Mouse (Mus musculus) embryonic facial prominence, embryonic 15.5 days (tissue): Measurements from ENCODE around the gene Cacnb4. TPM values are rescaled to one million over a fixed set of nuclear protein-coding genes. Genes with fewer than 3 reads are reported as not detected.

Experiments
- ATAC-seq: fragments of 200-750 bp; cut with Nextera tagmentation; 2 replicates; pipeline ENCODE4 v1.8.0; 2017; ENCODE audit warnings: low read depth, moderate TSS enrichment; ENCODE audit not compliant: insufficient number of reproducible peaks, low FRiP score, low TSS enrichment
- H3K27ac ChIP-seq: fragments of 300-500 bp; sonication (generic); replicated peaks from 2 replicates; pipeline ENCODE4 v1.5.1; 2015; ENCODE audit warnings: mild to moderate bottlenecking, inconsistent platforms
- H3K27me3 ChIP-seq: fragments of 300-500 bp; sonication (generic); 2 replicates; pipeline ENCODE4 v1.6.1; 2015; ENCODE audit warnings: inconsistent platforms
- H3K36me3 ChIP-seq: fragments of 300-500 bp; sonication (generic); 2 replicates; pipeline ENCODE4 v1.6.1; 2015; ENCODE audit warnings: mild to moderate bottlenecking, inconsistent platforms
- H3K4me1 ChIP-seq: fragments of 300-500 bp; sonication (generic); 2 replicates; pipeline ENCODE4 v1.6.1; 2015; ENCODE audit warnings: inconsistent platforms
- H3K4me2 ChIP-seq: fragments of 300-500 bp; sonication (generic); replicated peaks from 2 replicates; pipeline ENCODE4 v1.6.1; 2015; ENCODE audit warnings: mild to moderate bottlenecking, inconsistent platforms
- H3K4me3 ChIP-seq: fragments of 300-500 bp; sonication (generic); replicated peaks from 2 replicates; pipeline ENCODE4 v1.5.1; 2015; ENCODE audit warnings: mild to moderate bottlenecking, inconsistent platforms
- H3K9ac ChIP-seq: fragments of 300-500 bp; sonication (generic); 2 replicates; pipeline ENCODE4 v1.6.1; 2015; ENCODE audit warnings: inconsistent platforms
- H3K9me3 ChIP-seq: fragments of 300-500 bp; sonication (generic); replicated peaks from 2 replicates; pipeline ENCODE4 v1.6.1; 2016; ENCODE audit warnings: inconsistent platforms
- WGBS: fragments of 180-500 bp; shearing (Covaris S2); methylation state at CpG from one replicate; pipeline ENCODE4 v1.1.7; 2015; 5-methylcytosine and 5-hydroxymethylcytosine counted together
- polyA plus RNA-seq: library from polyadenylated mRNA; unstranded; fragments of >200 nt; fragmentation: Nextera tagmentation; extraction: Ambion mirVana; gene quantifications from 2 replicates; pipeline ENCODE4 v1.2.1, GENCODE M21; 2015

Cacnb4 gene
- polyA plus RNA-seq, 1 experiment from 2014 or later, result 2.2 TPM

- Histone ChIP-seq H3K27me3 (no peaks in the 10 kb centered on the region), H3K9me3 (no peaks in the 10 kb centered on the region), H3K27ac (peak overlapping the region; percentile 39; the same call in 1 of the 2 replicates), H3K4me2 (no peak overlapping the region), H3K4me1 (peaks cover 12% of the 10 kb centered on the region), H3K36me3 (no peaks in the 10 kb centered on the region), H3K9ac (no peak overlapping the region), H3K4me3 (no peak overlapping the region)
- no peak for ATAC-seq
- 72% methylated on average over 11 of the region's 11 CpGs for WGBS
Measured at GRCm38 (mm10) chr2:52603935-52604650, 72.5 kb downstream of the Cacnb4 start.

DNA sequence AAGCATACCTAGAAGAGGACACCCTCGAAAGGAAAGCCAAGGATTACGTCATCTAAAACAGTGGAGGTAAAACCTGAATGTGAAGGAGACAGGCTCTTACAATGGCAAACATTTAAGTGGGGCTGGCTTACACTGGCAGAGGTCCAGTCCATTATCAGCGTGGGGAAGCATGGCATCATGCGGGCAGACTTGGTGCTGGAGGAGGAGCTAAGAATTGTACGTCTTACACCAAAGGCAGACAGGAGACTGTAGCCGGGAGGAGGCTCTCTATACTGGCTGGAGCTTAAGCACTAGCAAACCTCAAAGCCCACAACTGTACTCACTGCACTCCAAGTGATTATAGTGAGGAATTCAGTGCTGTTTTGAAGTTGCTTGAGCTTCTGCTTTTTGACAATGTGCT is 73.2 kb downstream of the Cacnb4 start:
- Histone ChIP-seq H3K9me3 (no peaks in the 10 kb centered on the region), H3K4me1 (peaks cover 12% of the 10 kb centered on the region), H3K9ac (no peak overlapping the region), H3K4me2 (no peak overlapping the region), H3K27ac (0 out of 2 replicates have a peak overlapping the region, but pooled peaks have one; percentile 22), H3K36me3 (no peaks in the 10 kb centered on the region), H3K4me3 (no peak overlapping the region), H3K27me3 (no peaks in the 10 kb centered on the region)
- no peak; the same call in 1 of the 2 replicates for ATAC-seq
- 49% methylated on average over 6 of the region's 6 CpGs for WGBS

GRCm38 (mm10) chr2:52602921-52603320 is 73.7 kb downstream of the Cacnb4 start:
- Histone ChIP-seq H3K27ac (no peak overlapping the region), H3K9ac (no peak overlapping the region), H3K4me2 (no peak overlapping the region), H3K4me1 (peaks cover 12% of the 10 kb centered on the region), H3K27me3 (no peaks in the 10 kb centered on the region), H3K9me3 (no peaks in the 10 kb centered on the region), H3K36me3 (no peaks in the 10 kb centered on the region), H3K4me3 (no peak overlapping the region)
- 77% methylated on average over 8 of the region's 8 CpGs for WGBS
- no peak for ATAC-seq

GRCm38 (mm10) chr2:52602228-52602627 is 74.4 kb downstream of the Cacnb4 start:
- H3K9me3 ChIP-seq, result no peaks in the 10 kb centered on the region
- no peaks in the 10 kb centered on the region for H3K36me3 ChIP-seq
- no peak overlapping the region for H3K4me2 ChIP-seq
- 59% methylated on average over 2 of the region's 2 CpGs for WGBS
- H3K27ac ChIP-seq, result peak overlapping the region; percentile 29; the same call in 1 of the 2 replicates
- H3K9ac ChIP-seq, result no peak overlapping the region
- no peak overlapping the region for H3K4me3 ChIP-seq
- H3K4me1 ChIP-seq, result peaks cover 12% of the 10 kb centered on the region
- no peak for ATAC-seq
- H3K27me3 ChIP-seq, result no peaks in the 10 kb centered on the region

DNA sequence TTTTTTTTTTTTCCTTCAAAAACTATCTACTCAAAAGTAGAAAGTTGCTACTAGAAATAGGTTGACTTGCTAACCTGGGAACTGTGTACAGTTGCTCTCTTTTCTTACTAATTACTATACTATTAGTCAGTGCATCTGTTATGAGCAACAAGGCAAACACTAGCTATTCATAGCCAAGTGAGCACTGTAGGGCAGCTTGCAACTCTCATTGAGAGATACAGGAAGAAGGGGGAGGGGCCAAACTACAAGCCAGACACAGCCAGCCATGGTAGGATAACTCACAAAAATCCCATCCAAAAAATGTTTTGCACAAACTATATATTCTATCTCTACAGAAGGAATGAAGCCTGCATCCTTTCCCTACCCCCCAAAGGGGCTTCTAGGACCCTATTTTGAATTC is 79.1 kb downstream of the Cacnb4 start:
- Histone ChIP-seq H3K4me1 (0 out of 2 replicates have a peak, but pooled peaks cover 9% of the 10 kb centered on the region), H3K9me3 (no peaks in the 10 kb centered on the region)

DNA sequence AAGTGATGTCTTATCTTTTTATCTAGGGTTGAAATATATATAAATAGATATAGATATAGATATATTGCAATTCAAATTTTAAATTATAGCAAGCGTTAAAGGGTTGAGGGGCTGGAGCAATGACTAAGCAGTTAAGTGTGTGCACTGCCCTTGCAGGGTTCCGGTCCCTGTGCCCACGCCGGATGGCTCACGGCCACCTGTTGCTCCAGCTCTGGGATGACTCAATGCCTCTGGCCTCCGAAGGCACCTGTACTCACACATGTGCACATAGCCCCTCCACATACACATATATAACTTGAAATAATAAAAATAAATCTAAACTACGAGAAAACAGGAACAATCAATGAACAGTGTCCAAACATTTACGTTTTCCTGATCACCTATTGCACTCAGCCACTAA is 82.8 kb downstream of the Cacnb4 start:
- Histone ChIP-seq H3K36me3 (no peaks in the 10 kb centered on the region), H3K4me3 (no peak overlapping the region), H3K4me1 (peaks cover 10% of the 10 kb centered on the region), H3K4me2 (no peak overlapping the region), H3K27me3 (no peaks in the 10 kb centered on the region), H3K27ac (no peak overlapping the region), H3K9me3 (no peaks in the 10 kb centered on the region), H3K9ac (no peak overlapping the region)
- WGBS, result 85% methylated on average over 8 of the region's 8 CpGs
- ATAC-seq, result no peak

More for the DNA sequence above, 79.1 kb downstream of the Cacnb4 start:
- Histone ChIP-seq H3K36me3 (no peaks in the 10 kb centered on the region), H3K9ac (no peak overlapping the region), H3K27me3 (no peaks in the 10 kb centered on the region), H3K4me2 (no peak overlapping the region), H3K27ac (no peak overlapping the region), H3K4me3 (no peak overlapping the region)
- no peak for ATAC-seq

- no peaks in the 10 kb centered on the region for H3K9me3 ChIP-seq
- peaks cover 10% of the 10 kb centered on the region for H3K4me1 ChIP-seq
- H3K4me2 ChIP-seq, result no peak overlapping the region
- no peak overlapping the region for H3K9ac ChIP-seq
- no peaks in the 10 kb centered on the region for H3K27me3 ChIP-seq
- H3K36me3 ChIP-seq, result no peaks in the 10 kb centered on the region
- H3K4me3 ChIP-seq, result no peak overlapping the region
- no peak for ATAC-seq
- 43% methylated on average over 5 of the region's 5 CpGs for WGBS
- no peak overlapping the region for H3K27ac ChIP-seq
Measured at GRCm38 (mm10) chr2:52593260-52593659, 83.4 kb downstream of the Cacnb4 start.

GRCm38 (mm10) chr2:52590970-52591347 is 85.7 kb downstream of the Cacnb4 start:
- H3K4me3 ChIP-seq, result no peak overlapping the region
- no peaks in the 10 kb centered on the region for H3K36me3 ChIP-seq
- no peaks in the 10 kb centered on the region for H3K9me3 ChIP-seq
- H3K9ac ChIP-seq, result no peak overlapping the region
- no peak for ATAC-seq
- under 1% methylated on average over 5 of the region's 5 CpGs for WGBS
- H3K4me1 ChIP-seq, result peaks cover 10% of the 10 kb centered on the region
- no peaks in the 10 kb centered on the region for H3K27me3 ChIP-seq
- H3K27ac ChIP-seq, result no peak overlapping the region
- H3K4me2 ChIP-seq, result 0 out of 2 replicates have a peak overlapping the region, but pooled peaks have one; percentile 10

DNA sequence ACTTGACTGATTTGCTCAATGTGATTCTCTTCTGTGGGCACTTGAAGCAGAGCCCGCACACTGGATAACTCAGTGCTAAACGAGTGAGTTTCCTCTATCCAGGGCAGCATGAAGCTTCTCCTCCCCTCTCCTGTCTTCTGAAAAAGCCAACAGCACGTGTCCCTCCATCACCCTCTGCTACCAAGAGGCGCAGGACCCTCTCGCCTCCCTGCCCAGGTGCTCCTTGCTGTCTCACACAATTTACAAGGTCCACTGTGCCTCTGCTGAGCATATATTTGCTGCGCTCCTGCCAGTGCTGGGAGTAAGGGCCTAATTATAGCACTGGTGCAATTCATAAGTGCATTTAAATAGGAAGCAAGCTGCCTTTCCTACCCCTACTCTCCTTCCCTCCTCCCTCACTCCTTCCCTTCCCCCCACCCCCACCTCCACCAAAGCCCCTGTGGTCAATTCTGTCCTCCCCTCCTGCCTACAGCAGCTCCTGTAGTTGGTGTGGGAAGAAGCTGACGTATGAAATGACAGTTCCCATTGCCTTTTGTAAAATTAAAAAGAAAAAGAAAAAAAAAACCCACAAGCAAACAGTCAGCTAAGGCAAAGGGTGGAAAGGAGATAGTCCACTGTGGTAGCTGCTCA is 86.2 kb downstream of the Cacnb4 start:
- Histone ChIP-seq H3K9ac (no peak overlapping the region), H3K27me3 (no peaks in the 10 kb centered on the region), H3K36me3 (no peaks in the 10 kb centered on the region), H3K4me1 (peaks cover 10% of the 10 kb centered on the region), H3K4me3 (no peak overlapping the region), H3K4me2 (0 out of 2 replicates have a peak overlapping the region, but pooled peaks have one; percentile 10), H3K27ac (no peak overlapping the region), H3K9me3 (no peaks in the 10 kb centered on the region)
- 68% methylated on average over 7 of the region's 7 CpGs for WGBS
- ATAC-seq, result no peak

DNA sequence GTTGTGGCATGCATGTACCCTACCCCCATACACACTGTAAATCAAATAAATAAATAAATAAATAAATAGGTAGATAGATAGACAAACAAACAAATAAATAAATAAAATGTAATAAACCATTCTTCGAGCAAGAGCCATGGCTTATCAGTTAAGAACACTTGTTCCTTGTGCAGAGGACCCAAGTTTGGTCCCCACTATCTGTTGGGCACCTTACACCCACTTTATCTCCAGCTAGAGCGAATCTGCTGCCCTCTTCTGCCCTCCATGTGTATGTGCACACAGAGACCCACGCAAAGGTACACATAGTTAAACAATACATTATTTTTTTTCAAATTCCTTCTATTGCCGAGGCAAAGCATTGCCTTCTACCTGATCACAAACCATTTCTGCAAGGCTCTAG is 87.1 kb downstream of the Cacnb4 start:
- 90% methylated on average over 4 of the region's 4 CpGs for WGBS
- Histone ChIP-seq H3K9ac (no peak overlapping the region), H3K27ac (no peak overlapping the region), H3K36me3 (no peaks in the 10 kb centered on the region), H3K9me3 (no peaks in the 10 kb centered on the region), H3K27me3 (no peaks in the 10 kb centered on the region), H3K4me1 (peaks cover 10% of the 10 kb centered on the region), H3K4me2 (no peak overlapping the region), H3K4me3 (no peak overlapping the region)
- ATAC-seq, result no peak

DNA sequence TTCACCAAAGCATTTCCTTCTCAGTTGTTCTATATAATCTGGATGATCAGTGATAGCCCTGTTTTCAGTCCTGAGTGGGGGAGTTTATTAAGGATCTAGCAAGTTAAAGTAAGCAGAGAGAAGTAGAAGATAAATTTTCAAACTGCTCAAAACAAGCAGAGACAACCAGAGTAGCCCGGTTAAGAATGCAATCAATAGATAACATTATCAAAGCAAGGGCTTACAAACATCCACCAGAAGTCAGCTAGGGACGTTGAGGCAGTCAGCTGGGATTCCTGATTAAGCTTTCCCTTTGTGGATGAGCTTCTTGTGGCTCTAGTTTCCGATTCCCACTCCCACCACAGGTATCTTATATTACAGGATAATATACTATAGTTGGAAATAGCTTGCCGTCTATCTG is 91.2 kb downstream of the Cacnb4 start:
- Histone ChIP-seq H3K9ac (no peak overlapping the region), H3K4me1 (peaks cover 8% of the 10 kb centered on the region; the same call in 1 of the 2 replicates)
- 82% methylated on average over 4 of the region's 4 CpGs for WGBS

More for the DNA sequence above, 91.2 kb downstream of the Cacnb4 start:
- Histone ChIP-seq H3K4me3 (no peak overlapping the region), H3K27me3 (no peaks in the 10 kb centered on the region), H3K9me3 (no peaks in the 10 kb centered on the region), H3K27ac (no peak overlapping the region), H3K4me2 (no peak overlapping the region), H3K36me3 (no peaks in the 10 kb centered on the region)
- ATAC-seq, result no peak
